Mouse (Mus musculus) stomach, embryonic 14.5 days (tissue): ENCODE measurements around the gene F13a1. TPM values are rescaled to one million over a fixed set of nuclear protein-coding genes. Genes with fewer than 3 reads are reported as not detected.

Experiments used
- ATAC-seq: fragments of 200-750 bp; cut with Nextera tagmentation; 2 replicates; pipeline ENCODE4 v1.8.0; 2017; ENCODE audit warnings: low read depth, moderate TSS enrichment; ENCODE audit not compliant: insufficient number of reproducible peaks, insufficient read depth, low FRiP score
- H3K27ac ChIP-seq: fragments of 300-500 bp; sonication (generic); 2 replicates; pipeline ENCODE4 v1.5.1; 2014; ENCODE audit warnings: mild to moderate bottlenecking, low read length, moderate library complexity, mixed read lengths
- H3K27me3 ChIP-seq: fragments of 300-500 bp; sonication (generic); 2 replicates; pipeline ENCODE4 v1.6.1; 2014; ENCODE audit warnings: low read length, control low read depth, mixed read lengths; ENCODE audit not compliant: control insufficient read depth, insufficient read depth
- H3K36me3 ChIP-seq: fragments of 300-500 bp; sonication (generic); 2 replicates; pipeline ENCODE4 v1.6.1; 2014; ENCODE audit warnings: mild to moderate bottlenecking, control low read depth, low read length, moderate library complexity, mixed read lengths; ENCODE audit not compliant: control insufficient read depth, insufficient read depth
- H3K4me1 ChIP-seq: fragments of 300-500 bp; sonication (generic); 2 replicates; pipeline ENCODE4 v1.6.1; 2014; ENCODE audit warnings: low read length, control low read depth, mixed read lengths; ENCODE audit not compliant: control insufficient read depth, insufficient read depth
- H3K4me2 ChIP-seq: fragments of 300-500 bp; sonication (generic); replicated peaks from 2 replicates; pipeline ENCODE4 v1.6.1; 2014; ENCODE audit warnings: low read depth, low read length, control low read depth
- H3K4me3 ChIP-seq: fragments of 300-500 bp; sonication (generic); 2 replicates; pipeline ENCODE4 v1.5.1; 2014; ENCODE audit warnings: low read depth, low read length, control low read depth
- H3K9ac ChIP-seq: fragments of 300-500 bp; sonication (generic); replicated peaks from 2 replicates; pipeline ENCODE4 v1.6.1; 2014; ENCODE audit warnings: low read depth, mild to moderate bottlenecking, control low read depth, low read length, moderate library complexity, mixed read lengths
- H3K9me3 ChIP-seq: fragments of 300-500 bp; sonication (generic); 2 replicates; pipeline ENCODE4 v1.6.1; 2016; ENCODE audit warnings: low read depth, low read length, control low read depth; ENCODE audit not compliant: control insufficient read depth
- WGBS: fragments of 180-500 bp; shearing (Covaris S2); extraction: QIAGEN DNeasy Blood & Tissue Kit; methylation state at CpG from one replicate; pipeline ENCODE4 v1.1.7; 2014; 5-methylcytosine and 5-hydroxymethylcytosine counted together
- polyA plus RNA-seq: library from polyadenylated mRNA; unstranded; fragments of >200 nt; fragmentation: Nextera tagmentation; extraction: Ambion mirVana; gene quantifications from 2 replicates; pipeline ENCODE4 v1.2.1, GENCODE M21; 2014

Gene F13a1
- polyA plus RNA-seq, 1 experiment from 2014 or later = 12.8 TPM

DNA sequence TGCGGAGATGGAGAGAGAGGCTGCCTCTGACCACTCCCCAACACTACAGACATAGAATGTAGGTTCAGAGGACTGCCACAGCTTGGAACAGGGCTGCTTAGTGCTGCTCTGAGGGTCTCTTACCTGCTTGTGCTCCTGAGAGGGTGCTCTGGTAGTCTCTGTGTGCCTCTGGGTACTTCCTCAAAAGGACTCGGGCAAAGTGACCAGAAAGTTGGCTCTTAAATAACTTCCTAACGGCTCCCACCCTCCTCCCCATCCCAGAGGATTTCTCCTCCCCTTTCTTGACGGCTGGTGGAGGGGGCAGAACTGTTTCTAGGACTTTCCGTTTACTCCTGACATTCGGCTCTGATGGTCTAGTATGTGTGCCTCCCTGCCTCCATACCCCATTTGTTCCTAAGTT is 1.0 kb downstream of the F13a1 start:
- Histone ChIP-seq H3K9ac (no peak overlapping the region), H3K27me3 (no peaks in the 10 kb centered on the region), H3K4me1 (no peaks in the 10 kb centered on the region), H3K9me3 (no peaks in the 10 kb centered on the region), H3K27ac (no peak overlapping the region), H3K36me3 (no peaks in the 10 kb centered on the region), H3K4me3 (no peak overlapping the region), H3K4me2 (no peak overlapping the region)
- WGBS = 58% methylated on average over 6 of the region's 6 CpGs
- ATAC-seq = no peak

DNA sequence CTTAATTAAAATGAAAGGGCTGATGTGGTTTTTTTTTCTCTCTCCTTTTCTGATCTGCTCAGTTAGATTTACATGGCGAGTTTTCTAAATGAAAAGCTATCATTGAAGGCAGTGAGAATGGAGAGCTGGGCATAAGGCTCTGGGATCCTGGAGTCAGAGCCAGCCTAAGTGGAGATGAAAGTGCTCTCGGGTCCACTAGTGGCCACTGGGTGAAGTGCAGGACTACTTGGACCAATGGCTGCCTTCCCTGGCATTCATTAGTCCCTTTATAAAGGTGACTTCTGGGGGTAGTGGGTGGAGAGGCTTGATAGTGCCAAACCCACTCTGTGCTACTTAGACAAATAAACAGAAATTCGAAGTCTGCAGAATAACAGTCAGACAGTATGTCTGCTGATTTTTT is 5.0 kb downstream of the F13a1 start:
- Histone ChIP-seq H3K36me3 (no peaks in the 10 kb centered on the region), H3K9ac (no peak overlapping the region), H3K4me2 (no peak overlapping the region), H3K4me3 (no peak overlapping the region), H3K27me3 (no peaks in the 10 kb centered on the region), H3K27ac (no peak overlapping the region), H3K4me1 (no peaks in the 10 kb centered on the region), H3K9me3 (no peaks in the 10 kb centered on the region)
- 80% methylated on average over 3 of the region's 3 CpGs for WGBS
- no peak for ATAC-seq

DNA sequence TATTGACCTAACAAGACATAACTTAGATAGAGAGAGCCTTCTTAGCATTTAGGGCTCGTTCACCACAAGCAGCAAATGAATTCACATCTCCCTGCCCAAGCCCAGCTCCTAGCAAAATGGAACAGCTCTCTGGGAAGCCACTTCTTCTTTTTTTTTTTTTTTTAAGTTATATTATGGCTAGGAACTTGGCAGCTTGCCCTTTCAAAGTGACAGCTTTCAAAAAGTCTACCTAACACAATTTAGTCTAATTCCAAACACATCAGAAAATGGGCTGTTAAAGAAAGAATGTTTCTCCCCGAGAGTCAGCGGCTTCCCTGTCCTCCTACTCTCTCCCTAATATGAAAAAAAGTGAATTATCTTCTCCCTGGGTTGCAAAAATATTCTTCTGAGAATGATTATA is 15.3 kb downstream of the F13a1 start:
- no peak for ATAC-seq
- Histone ChIP-seq H3K4me1 (no peaks in the 10 kb centered on the region), H3K9ac (no peak overlapping the region), H3K27ac (no peak overlapping the region), H3K4me3 (no peak overlapping the region), H3K27me3 (no peaks in the 10 kb centered on the region), H3K36me3 (no peaks in the 10 kb centered on the region), H3K4me2 (no peak overlapping the region), H3K9me3 (no peaks in the 10 kb centered on the region)
- WGBS = 52% methylated on average over 3 of the region's 3 CpGs

DNA sequence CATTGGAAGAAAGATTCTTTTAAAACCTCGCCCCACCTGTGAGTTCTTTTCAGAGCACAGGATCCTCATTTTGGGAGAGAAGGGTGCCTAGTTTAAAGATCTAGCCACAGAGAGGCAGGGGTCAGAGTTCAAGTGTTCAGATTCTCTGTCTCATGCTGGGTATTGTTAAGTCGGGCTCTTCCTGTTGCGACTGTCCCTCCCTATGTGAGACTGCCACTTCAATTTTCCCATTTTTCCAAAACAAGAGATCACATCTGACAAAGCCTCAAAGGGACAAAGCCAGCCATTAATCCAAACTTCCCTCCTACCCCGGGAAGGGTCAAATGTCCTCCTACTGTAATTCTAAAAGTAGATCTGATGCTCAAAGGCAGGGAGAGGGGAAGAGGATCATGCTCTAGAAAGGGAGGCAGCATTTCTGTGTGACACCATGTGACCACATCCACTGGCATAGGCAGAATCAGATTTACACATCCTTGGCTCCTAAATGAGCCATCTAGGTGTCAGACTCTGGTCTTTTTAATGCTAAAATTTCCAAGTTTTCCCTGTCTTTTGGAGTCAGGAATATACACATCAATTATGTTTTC is 24.0 kb downstream of the F13a1 start:
- Histone ChIP-seq H3K4me1 (no peaks in the 10 kb centered on the region), H3K27me3 (no peaks in the 10 kb centered on the region), H3K36me3 (no peaks in the 10 kb centered on the region), H3K27ac (no peak overlapping the region), H3K9ac (no peak overlapping the region), H3K4me3 (no peak overlapping the region), H3K9me3 (peaks cover 2% of the 10 kb centered on the region; the same call in 1 of the 2 replicates), H3K4me2 (no peak overlapping the region)
- WGBS = 56% methylated on average over 4 of the region's 4 CpGs
- ATAC-seq = no peak

DNA sequence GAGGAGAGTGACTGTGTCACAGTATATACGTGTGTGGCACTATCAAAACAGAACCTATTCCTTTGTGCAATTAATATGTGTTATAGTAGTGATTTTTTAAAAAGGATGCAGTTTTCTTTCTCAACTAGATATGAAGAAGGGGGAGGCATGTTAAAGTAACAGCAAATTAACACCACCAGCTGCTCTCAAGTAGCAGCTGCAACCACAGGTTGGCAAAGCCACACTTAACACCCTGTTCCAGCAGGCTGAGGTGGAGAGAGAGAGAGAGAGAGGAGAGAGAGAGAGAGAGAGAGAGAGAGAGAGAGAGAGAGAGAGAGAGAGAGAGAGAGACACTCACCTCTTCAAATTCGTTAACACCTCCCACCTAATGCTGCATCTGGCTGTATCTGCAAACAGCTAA is 28.5 kb downstream of the F13a1 start:
- Histone ChIP-seq H3K9ac (no peak overlapping the region), H3K4me1 (no peaks in the 10 kb centered on the region), H3K27me3 (no peaks in the 10 kb centered on the region), H3K9me3 (no peaks in the 10 kb centered on the region), H3K36me3 (no peaks in the 10 kb centered on the region), H3K27ac (no peak overlapping the region), H3K4me3 (no peak overlapping the region), H3K4me2 (no peak overlapping the region)
- WGBS = 93% methylated on average over 2 of the region's 2 CpGs
- ATAC-seq = no peak

DNA sequence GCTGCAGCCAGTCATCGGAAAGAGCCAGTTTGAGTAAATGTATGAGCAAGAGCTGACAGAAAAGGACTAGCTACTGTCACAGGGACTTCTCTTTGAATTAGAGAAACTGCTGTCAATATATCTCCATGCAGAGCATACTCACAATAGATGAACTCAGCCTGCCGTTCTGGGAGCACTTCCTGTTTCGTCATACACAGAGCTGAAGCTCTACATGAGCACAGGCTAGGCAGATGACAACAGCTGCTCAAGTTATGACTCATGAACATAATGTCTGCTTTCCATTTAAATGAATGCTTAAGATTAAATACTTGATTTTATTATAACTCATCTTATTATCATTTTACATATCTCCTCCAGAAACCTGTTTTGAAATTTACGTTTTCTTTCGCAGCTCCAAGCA is 39.3 kb downstream of the F13a1 start:
- WGBS = 80% methylated on average over 5 of the region's 5 CpGs
- H3K27ac ChIP-seq = no peak overlapping the region

DNA sequence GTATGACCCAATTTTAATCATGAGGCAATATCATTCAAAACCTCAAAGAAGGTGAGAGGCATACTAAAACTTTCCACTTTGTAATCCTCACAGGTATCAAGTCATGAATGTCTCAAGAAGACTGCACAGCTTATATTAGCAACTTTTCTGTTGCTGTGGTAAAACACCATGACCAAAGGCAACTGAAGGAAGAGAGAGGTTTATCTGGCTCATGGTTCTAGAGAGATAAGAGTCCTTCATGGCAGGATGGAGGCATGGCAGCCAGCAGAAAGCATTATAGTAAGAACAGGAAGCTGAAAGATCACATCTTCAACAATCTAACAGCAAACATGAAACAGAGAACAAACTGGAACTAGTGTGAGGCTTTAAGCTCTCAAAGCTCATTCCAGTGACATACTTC is 43.8 kb downstream of the F13a1 start:
- Histone ChIP-seq H3K36me3 (no peaks in the 10 kb centered on the region), H3K27me3 (no peaks in the 10 kb centered on the region), H3K9ac (no peak overlapping the region), H3K4me3 (no peak overlapping the region), H3K4me2 (no peak overlapping the region), H3K9me3 (no peaks in the 10 kb centered on the region), H3K4me1 (no peaks in the 10 kb centered on the region), H3K27ac (no peak overlapping the region)
- no peak for ATAC-seq

More for the DNA sequence above, 39.3 kb downstream of the F13a1 start:
- ATAC-seq = no peak
- no peak overlapping the region for H3K9ac ChIP-seq
- H3K4me3 ChIP-seq = no peak overlapping the region
- H3K36me3 ChIP-seq = no peaks in the 10 kb centered on the region
- H3K4me2 ChIP-seq = no peak overlapping the region
- no peaks in the 10 kb centered on the region for H3K27me3 ChIP-seq
- no peaks in the 10 kb centered on the region for H3K9me3 ChIP-seq
- H3K4me1 ChIP-seq = no peaks in the 10 kb centered on the region

DNA sequence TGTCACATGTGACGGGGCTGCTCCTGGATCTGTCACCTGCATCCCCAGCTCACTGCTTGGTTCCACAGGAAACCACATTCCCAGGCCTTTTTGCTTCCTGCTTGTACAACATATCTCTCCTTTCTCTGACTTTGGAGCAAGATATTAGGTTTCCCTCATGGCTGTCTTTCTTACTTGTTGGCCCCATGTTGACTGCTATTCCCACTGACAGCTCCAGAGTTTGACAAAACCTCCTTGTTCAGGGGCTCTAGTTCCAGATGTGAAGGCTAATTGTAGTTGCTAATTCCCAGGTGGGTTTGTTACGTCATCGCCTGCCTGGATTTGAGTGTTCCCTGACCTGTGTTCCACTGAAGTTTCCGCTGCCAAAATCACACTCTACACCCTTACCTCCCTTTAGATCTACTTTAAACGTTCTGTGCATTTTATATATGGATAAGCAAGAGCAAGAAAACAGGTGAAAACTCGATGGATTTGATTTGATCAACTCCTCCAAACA is 50.8 kb downstream of the F13a1 start:
- Histone ChIP-seq H3K27me3 (no peaks in the 10 kb centered on the region), H3K36me3 (no peaks in the 10 kb centered on the region), H3K27ac (no peak overlapping the region), H3K9me3 (no peaks in the 10 kb centered on the region), H3K4me2 (no peak overlapping the region), H3K9ac (no peak overlapping the region), H3K4me1 (no peaks in the 10 kb centered on the region), H3K4me3 (no peak overlapping the region)
- ATAC-seq = no peak
- 79% methylated on average over 6 of the region's 6 CpGs for WGBS

DNA sequence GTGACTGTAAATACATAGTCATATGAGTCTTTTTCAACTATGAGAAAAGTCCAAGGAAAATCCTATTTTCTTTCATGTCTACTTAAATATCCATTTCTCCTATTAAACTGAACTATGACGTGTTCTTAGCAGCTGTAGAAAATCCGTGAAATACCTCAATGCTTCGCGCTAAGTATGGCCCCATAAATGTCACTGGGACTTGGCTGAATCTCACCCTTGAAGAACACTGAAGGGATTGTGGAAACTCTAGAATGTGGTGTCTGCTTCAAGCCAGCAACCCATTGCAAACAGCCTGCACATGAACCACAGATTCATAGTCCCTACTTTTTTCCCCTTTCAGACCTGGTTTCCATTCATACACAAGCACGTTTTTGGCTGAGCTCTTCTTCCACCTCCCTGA is 56.5 kb downstream of the F13a1 start:
- Histone ChIP-seq H3K4me2 (no peak overlapping the region), H3K9ac (no peak overlapping the region), H3K27me3 (no peaks in the 10 kb centered on the region), H3K36me3 (no peaks in the 10 kb centered on the region), H3K4me3 (no peak overlapping the region), H3K4me1 (no peaks in the 10 kb centered on the region), H3K27ac (no peak overlapping the region), H3K9me3 (no peaks in the 10 kb centered on the region)
- no peak for ATAC-seq
- 84% methylated on average over 5 of the region's 5 CpGs for WGBS
